20 mouse cellular contexts compared by ENCODE assay signal in the genomic region with DNA sequence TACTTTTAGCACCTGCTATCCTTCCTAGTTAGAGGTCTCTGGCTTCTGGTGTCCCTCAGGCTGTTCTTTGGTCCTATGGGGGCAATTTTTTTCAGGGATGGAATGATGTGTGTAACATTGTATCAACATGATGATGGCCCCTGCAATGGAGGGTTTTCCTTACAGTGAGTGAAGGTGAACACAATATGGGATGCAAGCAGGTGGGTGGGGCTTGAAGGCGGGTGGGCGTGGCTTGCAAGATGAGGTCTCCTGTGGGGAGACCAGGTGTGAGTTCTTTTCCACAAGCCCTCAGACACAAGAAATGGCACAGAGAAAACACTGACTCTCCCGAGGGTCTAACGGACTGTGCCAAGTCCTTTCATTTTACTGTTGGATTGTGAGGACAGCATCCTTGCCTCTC.
DNase-seq lines count a peak whose midpoint lies in the region; ATAC-seq lines count a peak whose summit lies in the region.
"Had no signal": no experiment of that assay in that cellular context is flagged by ENCODE, and none has a peak within 500 bp of the region (broad histone marks: within the 10 kb centered on the region; RNA-seq: fewer than 3 reads in every experiment).

No protein-coding gene starts in this region.

- ATAC-seq in forebrain, embryonic 13.5 days, result 0 out of 2 replicates have a peak, but pooled peaks have one; percentile 5
- ATAC-seq in forebrain, embryonic 15.5 days (replicated peaks), result no peak; the same call in 1 of the 2 replicates
- peak; percentile 8; the same call in 1 of the 2 replicates for ATAC-seq in neural tube, embryonic 13.5 days (ENCODE audit: low read depth)
- 0 out of 2 replicates have a peak, but pooled peaks have one; percentile 8 for ATAC-seq in forebrain, embryonic 14.5 days
- 0 out of 2 replicates have a peak, but pooled peaks have one; percentile 10 for ATAC-seq in midbrain, embryonic 15.5 days (replicated peaks)
- ATAC-seq: inflammation-experienced regulatory T-cells, adult 6 months; liver, postnatal 0 days had no signal

- H3K4me2 ChIP-seq in forebrain, embryonic 13.5 days, result no peak overlapping the region
- H3K4me2 ChIP-seq in forebrain, embryonic 15.5 days (replicated peaks), result no peak overlapping the region
- no peak overlapping the region for H3K4me2 ChIP-seq in neural tube, embryonic 13.5 days
- no peak overlapping the region for H3K4me2 ChIP-seq in forebrain, embryonic 14.5 days (ENCODE audit: low read length)
- no peak overlapping the region for H3K4me2 ChIP-seq in midbrain, embryonic 15.5 days

- H3K27ac ChIP-seq in forebrain, embryonic 13.5 days, result no peak overlapping the region
- no peak overlapping the region for H3K27ac ChIP-seq in forebrain, embryonic 15.5 days (replicated peaks)
- 0 out of 2 replicates have a peak overlapping the region, but pooled peaks have one; percentile 74 for H3K27ac ChIP-seq in neural tube, embryonic 13.5 days (replicated peaks)
- H3K27ac ChIP-seq in forebrain, embryonic 14.5 days (ENCODE audit: low read depth, low read length), result no peak overlapping the region
- H3K27ac ChIP-seq in midbrain, embryonic 15.5 days, result no peak overlapping the region
- H3K27ac ChIP-seq: embryonic facial prominence, embryonic 12.5 days had no signal

- no peaks in the 10 kb centered on the region for H3K36me3 ChIP-seq in forebrain, embryonic 13.5 days (ENCODE audit: poor library complexity, severe bottlenecking)
- H3K36me3 ChIP-seq in forebrain, embryonic 15.5 days, result no peaks in the 10 kb centered on the region
- H3K36me3 ChIP-seq in neural tube, embryonic 13.5 days, result no peaks in the 10 kb centered on the region
- no peaks in the 10 kb centered on the region for H3K36me3 ChIP-seq in forebrain, embryonic 14.5 days (ENCODE audit: control insufficient read depth, insufficient read depth, low read length)
- no peaks in the 10 kb centered on the region for H3K36me3 ChIP-seq in midbrain, embryonic 15.5 days (replicated peaks)
- H3K36me3 ChIP-seq: embryonic facial prominence, embryonic 12.5 days; heart, embryonic 12.5 days had no signal

- no peaks in the 10 kb centered on the region for H3K9me3 ChIP-seq in forebrain, embryonic 13.5 days (replicated peaks)
- no peaks in the 10 kb centered on the region for H3K9me3 ChIP-seq in forebrain, embryonic 15.5 days
- H3K9me3 ChIP-seq in neural tube, embryonic 13.5 days, result no peaks in the 10 kb centered on the region
- no peaks in the 10 kb centered on the region for H3K9me3 ChIP-seq in forebrain, embryonic 14.5 days (replicated peaks; ENCODE audit: control insufficient read depth, low read length)
- no peaks in the 10 kb centered on the region for H3K9me3 ChIP-seq in midbrain, embryonic 15.5 days
- H3K9me3 ChIP-seq: embryonic facial prominence, embryonic 12.5 days; heart, embryonic 12.5 days had no signal

- H3K4me1 ChIP-seq in forebrain, embryonic 13.5 days, result peaks cover 33% of the 10 kb centered on the region
- H3K4me1 ChIP-seq in forebrain, embryonic 15.5 days, result peaks cover 29% of the 10 kb centered on the region
- peaks cover 43% of the 10 kb centered on the region for H3K4me1 ChIP-seq in neural tube, embryonic 13.5 days (replicated peaks)
- peaks cover 10% of the 10 kb centered on the region for H3K4me1 ChIP-seq in forebrain, embryonic 14.5 days (ENCODE audit: control insufficient read depth, insufficient read depth, low read length)
- peaks cover 19% of the 10 kb centered on the region for H3K4me1 ChIP-seq in midbrain, embryonic 15.5 days
- H3K4me1 ChIP-seq: embryonic facial prominence, embryonic 12.5 days had no signal

- DNase-seq in neural tube, embryonic 10.5 days (ENCODE audit: extremely low spot score, low spot score), result no peak
- DNase-seq in forebrain, embryonic 14.5 days (ENCODE audit: low spot score), result peak; percentile 4
- no peak for DNase-seq in adrenal gland, postnatal 36 days
- no peak for DNase-seq in layer of hippocampus, adult 18-20 months (ENCODE audit: low spot score in 2 of 2)
- DNase-seq: B cell, adult 2 months; cerebellum, adult 8-10 months; heart, postnatal 14 days; kidney, adult 2 months; kidney, postnatal 10 days; left cerebral cortex, postnatal 4 days; liver; liver, postnatal 0 days; lung, postnatal 10 days had no signal

- no peaks in the 10 kb centered on the region for H3K27me3 ChIP-seq in forebrain, embryonic 13.5 days
- H3K27me3 ChIP-seq in forebrain, embryonic 15.5 days, result no peaks in the 10 kb centered on the region
- H3K27me3 ChIP-seq in neural tube, embryonic 13.5 days, result peaks cover 5% of the 10 kb centered on the region; the same call in 1 of the 2 replicates
- no peaks in the 10 kb centered on the region for H3K27me3 ChIP-seq in forebrain, embryonic 14.5 days (replicated peaks; ENCODE audit: control insufficient read depth, insufficient read depth, low read length)
- no peaks in the 10 kb centered on the region for H3K27me3 ChIP-seq in midbrain, embryonic 15.5 days (replicated peaks)
- H3K27me3 ChIP-seq: embryonic facial prominence, embryonic 12.5 days; heart, embryonic 12.5 days had no signal

- H3K9ac ChIP-seq in forebrain, embryonic 13.5 days, result no peak overlapping the region
- no peak overlapping the region for H3K9ac ChIP-seq in forebrain, embryonic 15.5 days (replicated peaks)
- H3K9ac ChIP-seq in neural tube, embryonic 13.5 days, result no peak overlapping the region
- no peak overlapping the region for H3K9ac ChIP-seq in forebrain, embryonic 14.5 days (ENCODE audit: low read length)
- no peak overlapping the region for H3K9ac ChIP-seq in midbrain, embryonic 15.5 days
- H3K9ac ChIP-seq: embryonic facial prominence, embryonic 12.5 days; heart, embryonic 12.5 days; liver, postnatal 0 days had no signal

- H3K4me3 ChIP-seq in forebrain, embryonic 13.5 days, result no peak overlapping the region
- H3K4me3 ChIP-seq in forebrain, embryonic 15.5 days, result no peak overlapping the region
- H3K4me3 ChIP-seq in neural tube, embryonic 13.5 days, result no peak overlapping the region
- no peak overlapping the region for H3K4me3 ChIP-seq in forebrain, embryonic 14.5 days (ENCODE audit: low read depth, low read length)
- no peak overlapping the region for H3K4me3 ChIP-seq in midbrain, embryonic 15.5 days
- H3K4me3 ChIP-seq: embryonic facial prominence, embryonic 12.5 days; heart, embryonic 12.5 days had no signal

- 82% methylated on average over 4 of the region's 4 CpGs for WGBS in forebrain, embryonic 13.5 days
- WGBS in forebrain, embryonic 15.5 days, result 75% methylated on average over 4 of the region's 4 CpGs
- 86% methylated on average over 4 of the region's 4 CpGs for WGBS in neural tube, embryonic 13.5 days
- WGBS in forebrain, embryonic 14.5 days, result 81% methylated on average over 4 of the region's 4 CpGs
- WGBS in midbrain, embryonic 15.5 days, result 83% methylated on average over 4 of the region's 4 CpGs
